Mouse (Mus musculus): Measurements from ENCODE around the gene Acot9. TPM values are rescaled to one million over a fixed set of nuclear protein-coding genes. Genes with fewer than 3 reads are reported as not detected.

Gene Acot9
- total and polyA plus RNA-seq, 3 experiments, result 52.6 to 56.3 TPM; not detected in 1

GRCm38 (mm10) chrX:155262235-155262914, at the start of gene Acot9 (continued):
- TF ChIP-seq NELFE (IDR thresholded peaks at IDR 0.05; ENCODE audit: low read depth, low read length) (peak; percentile 100), ZC3H11A (IDR thresholded peaks at IDR 0.05; ENCODE audit: low read depth, low read length) (no peak), KAT2A (conservative IDR thresholded peaks at IDR 0.05; ENCODE audit: low read depth, low read length) (no peak), RCOR1 (IDR thresholded peaks at IDR 0.05; ENCODE audit: low read depth, low read length) (no peak)

GRCm38 (mm10) chrX:155214291-155215136, 47.7 kb upstream of the Acot9 start:
- peak overlapping the region; percentile 40; the same call in 1 of the 2 replicates for H3K27ac ChIP-seq (ENCODE audit: control insufficient read depth, low read depth, low read length)
- H3K4me1 ChIP-seq (ENCODE audit: control insufficient read depth in 1 of 2, insufficient read depth in 2 of 2, low read length in 2 of 2), result peaks cover 0 to 2% of the 10 kb centered on the region in 2 experiments; a peak in 1 of 4 replicates
- DNase-seq (ENCODE audit: low read depth, low spot score), result peak; percentile 70
- no peaks in the 10 kb centered on the region for H3K9me3 ChIP-seq (replicated peaks; ENCODE audit: insufficient read depth, low read length)
- peak overlapping the region in 1 of 2 experiments; percentile 98; a peak in 2 of 4 replicates for H3K4me3 ChIP-seq (ENCODE audit: control insufficient read depth in 1 of 2, insufficient read depth in 1 of 2, low read depth in 2 of 2, low read length in 2 of 2)
- TF ChIP-seq BHLHE40 (IDR thresholded peaks at IDR 0.05; ENCODE audit: borderline replicate concordance, low read depth, low read length), result no peak
- TF ChIP-seq ZKSCAN1 (IDR thresholded peaks at IDR 0.05; ENCODE audit: low read depth, low read length), result peak; percentile 33; the same call in 1 of the 2 replicates
- TF ChIP-seq TBP (IDR thresholded peaks at IDR 0.05; ENCODE audit: low read depth, low read length), result no peak
- TF ChIP-seq MAFK (IDR thresholded peaks at IDR 0.05; ENCODE audit: borderline replicate concordance, low read depth, low read length), result no peak
- no peak for TF ChIP-seq MYB (IDR thresholded peaks at IDR 0.05; ENCODE audit: low read depth, low read length)
- no peak for TF ChIP-seq RCOR1 (IDR thresholded peaks at IDR 0.05; ENCODE audit: low read depth, low read length)
- peak in 1 of 2 experiments; percentile 21; a peak in 1 of 4 replicates for TF ChIP-seq EP300 (IDR thresholded peaks at IDR 0.05; ENCODE audit: low read depth in 1 of 2, low read length in 2 of 2)
- TF ChIP-seq SIN3A (IDR thresholded peaks at IDR 0.05; ENCODE audit: low read length), result peak; percentile 34; the same call in 1 of the 2 replicates
- no peak for TF ChIP-seq JUND (IDR thresholded peaks at IDR 0.05; ENCODE audit: low read depth, low read length)
- no peak; the same call in 1 of the 2 replicates for TF ChIP-seq CHD1 (IDR thresholded peaks at IDR 0.05; ENCODE audit: low read depth, low read length)
- TF ChIP-seq UBTF (IDR thresholded peaks at IDR 0.05; ENCODE audit: borderline replicate concordance, insufficient read depth, low read depth, low read length), result no peak
- TF ChIP-seq E2F4 (IDR thresholded peaks at IDR 0.05; ENCODE audit: borderline replicate concordance, low read depth, low read length), result no peak
- TF ChIP-seq HCFC1 (IDR thresholded peaks at IDR 0.05; ENCODE audit: low read depth, low read length), result no peak
- no peak for TF ChIP-seq USF1 (IDR thresholded peaks at IDR 0.05; ENCODE audit: low read depth, low read length)
- TF ChIP-seq RAD21 (IDR thresholded peaks at IDR 0.05; ENCODE audit: low read depth, low read length), result no peak
- TF ChIP-seq TAL1 (IDR thresholded peaks at IDR 0.05; ENCODE audit: low read length), result no peak
- TF ChIP-seq POLR2A (IDR thresholded peaks at IDR 0.05; ENCODE audit: control insufficient read depth in 1 of 2, insufficient read depth in 1 of 2, low read depth in 1 of 2, low read length in 2 of 2, poor library complexity in 1 of 2), result no peak
- peak; percentile 98 for TF ChIP-seq ZNF384 (IDR thresholded peaks at IDR 0.05; ENCODE audit: low read depth, low read length)
- TF ChIP-seq USF2 (IDR thresholded peaks at IDR 0.05; ENCODE audit: borderline replicate concordance in 1 of 2, insufficient read depth in 1 of 2, low read depth in 1 of 2, low read length in 2 of 2), result no peak
- no peak for TF ChIP-seq KAT2A (conservative IDR thresholded peaks at IDR 0.05; ENCODE audit: low read depth, low read length)
- peak; percentile 16; the same call in 1 of the 2 replicates for TF ChIP-seq ETS1 (IDR thresholded peaks at IDR 0.05; ENCODE audit: low read depth, low read length)
- peak overlapping the region; percentile 76 for H3K9ac ChIP-seq (ENCODE audit: control insufficient read depth, low read depth, low read length, poor library complexity, severe bottlenecking)
- H3K36me3 ChIP-seq (ENCODE audit: control insufficient read depth in 1 of 2, insufficient read depth in 2 of 2, low read length in 2 of 2), result peaks cover 2 to 7% of the 10 kb centered on the region in 2 experiments; a peak in 3 of 4 replicates
- peaks cover 2% of the 10 kb centered on the region for H3K79me2 ChIP-seq (ENCODE audit: control insufficient read depth, insufficient read depth, low read length, poor library complexity)
- H3K27me3 ChIP-seq (ENCODE audit: control insufficient read depth in 1 of 2, insufficient read depth in 2 of 2, low read length in 2 of 2), result no peaks in the 10 kb centered on the region

Measured in MEL (cell line).